Mouse (Mus musculus): Measurements from ENCODE around the gene Cop1. TPM values are rescaled to one million over a fixed set of nuclear protein-coding genes. Genes with fewer than 3 reads are reported as not detected.

Cop1 gene
- 489 TPM for polyA plus RNA-seq (2014; fragmentation: Illumina TruSeq; extraction: RNeasy Lipid Tissue Mini Kit (QIAGEN cat#74804); ENCODE audit: low read depth, low replicate concordance)

GRCm38 (mm10) chr1:159231781-159232571 lies at the start of gene Cop1:
TSS of gene Cop1 (plus strand) at chr1:159232320.

